Mouse (Mus musculus): ENCODE results near the gene Hoxc5.

Hoxc5 gene

DNA sequence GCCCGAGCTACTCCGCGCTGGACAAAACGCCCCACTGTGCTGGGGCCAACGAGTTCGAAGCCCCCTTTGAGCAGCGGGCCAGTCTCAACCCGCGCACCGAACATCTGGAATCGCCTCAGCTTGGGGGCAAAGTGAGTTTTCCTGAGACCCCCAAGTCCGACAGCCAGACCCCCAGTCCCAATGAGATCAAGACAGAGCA, at the start of gene Hoxc5:
Hoxc5 (plus strand) TSS at position 132 of the 199 bp plus-strand sequence.
- DNase-seq: no peak

DNA sequence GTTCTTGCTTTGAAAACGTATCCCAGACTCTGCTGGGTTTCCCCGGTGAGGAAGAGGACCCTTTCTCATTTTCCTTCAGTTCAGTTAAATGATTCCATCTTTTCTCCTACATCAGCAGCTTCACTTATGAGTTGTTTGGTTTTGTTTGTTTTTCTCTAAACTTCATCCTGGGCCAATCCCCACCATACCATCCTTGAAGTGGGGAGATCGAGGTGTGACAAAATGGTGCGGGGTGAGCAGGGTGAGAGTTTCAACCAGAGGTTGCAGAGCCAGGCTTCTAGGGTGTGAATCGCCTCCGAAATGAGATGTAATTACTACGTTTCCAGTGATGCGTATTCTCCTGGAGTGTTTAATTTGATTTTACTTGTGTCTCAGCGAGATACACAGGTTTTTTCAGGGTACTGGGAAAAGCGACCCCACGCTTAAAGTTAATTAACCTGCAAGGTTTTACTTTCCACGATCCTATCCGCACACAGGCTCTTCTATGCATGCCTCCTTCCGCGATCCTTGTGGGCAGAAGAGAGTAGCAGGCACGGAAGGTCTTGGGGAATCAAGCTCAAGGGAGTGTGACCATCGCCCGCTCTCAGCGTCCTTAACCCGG, 49.2 kb upstream of the Hoxc5 start:
- DNase-seq: peak in 1 of 2 experiments; percentile 5

DNA sequence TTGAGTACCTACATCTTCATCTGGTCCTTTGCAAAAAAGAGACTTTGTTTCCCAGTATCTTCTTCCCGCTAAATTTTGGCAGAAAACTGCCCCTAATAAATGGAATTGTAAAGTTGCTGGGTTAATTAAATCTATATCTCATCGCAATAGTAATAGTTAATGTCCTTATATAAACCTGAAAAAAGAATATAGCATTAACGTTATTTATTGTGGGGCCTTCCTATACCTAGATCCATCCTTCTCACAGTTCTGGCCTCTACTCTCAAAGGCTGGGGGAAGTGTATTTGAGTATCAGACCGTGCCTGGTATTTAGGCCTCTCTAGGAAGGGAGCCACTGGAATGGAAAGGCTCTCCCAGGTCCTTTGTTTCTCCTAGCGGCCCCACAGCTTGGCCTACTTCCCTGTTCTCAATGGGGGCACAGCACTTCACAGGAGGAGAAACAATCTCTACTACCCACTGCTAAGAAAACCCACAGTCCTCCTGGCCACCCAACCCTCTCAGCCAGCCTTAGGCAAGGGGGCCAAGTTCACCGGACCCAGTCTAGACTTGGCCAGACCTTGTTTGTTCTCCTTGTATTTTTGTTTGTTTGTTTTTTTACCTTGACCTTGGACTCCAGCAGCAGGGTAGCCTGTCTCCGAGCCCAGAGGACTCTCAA, 48.5 kb upstream of the Hoxc5 start:
- peak in 1 of 2 experiments; percentile 7 for DNase-seq

DNA sequence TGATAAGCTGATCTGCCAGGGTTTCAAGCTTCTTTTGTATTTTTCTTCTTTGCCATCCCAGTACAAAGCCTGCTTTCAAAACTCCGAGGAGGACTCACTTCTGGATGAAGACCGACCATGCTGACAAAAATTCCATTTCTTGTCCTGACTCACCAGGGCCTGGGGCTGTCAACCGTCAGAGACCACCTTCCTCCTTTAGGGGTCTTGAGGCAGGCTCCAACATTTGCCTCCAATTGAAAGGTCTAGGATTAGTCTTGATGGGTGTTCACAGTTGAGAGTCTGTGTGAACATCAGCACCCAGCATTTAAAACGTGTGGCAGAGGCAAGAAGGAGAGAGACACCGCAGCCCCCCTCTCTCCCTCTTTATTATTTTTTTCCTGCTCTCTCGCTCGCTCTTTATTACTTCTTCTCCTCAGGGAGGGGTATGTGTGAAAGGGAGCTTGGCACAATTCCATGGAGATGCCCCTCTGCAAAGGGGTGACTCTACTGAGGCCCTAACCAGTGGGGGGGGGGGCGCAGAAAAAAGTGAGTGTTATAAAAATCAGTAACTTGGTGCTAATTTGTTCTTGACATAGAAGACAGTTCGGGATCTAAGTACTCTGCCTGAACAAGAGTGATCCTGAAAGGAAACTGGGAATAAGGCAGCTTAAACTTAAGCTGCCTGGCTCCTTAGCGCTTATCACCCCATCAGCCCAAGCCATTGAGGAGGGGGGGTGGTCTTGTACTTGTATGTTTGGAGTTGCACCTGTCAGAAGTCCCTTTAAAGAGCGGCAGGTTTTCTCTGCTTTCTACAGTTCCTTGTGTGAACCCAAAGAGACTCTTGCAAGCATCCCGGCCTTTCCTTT, 47.7 kb upstream of the Hoxc5 start:
- peak in 1 of 2 experiments; percentile 4 for DNase-seq

DNA sequence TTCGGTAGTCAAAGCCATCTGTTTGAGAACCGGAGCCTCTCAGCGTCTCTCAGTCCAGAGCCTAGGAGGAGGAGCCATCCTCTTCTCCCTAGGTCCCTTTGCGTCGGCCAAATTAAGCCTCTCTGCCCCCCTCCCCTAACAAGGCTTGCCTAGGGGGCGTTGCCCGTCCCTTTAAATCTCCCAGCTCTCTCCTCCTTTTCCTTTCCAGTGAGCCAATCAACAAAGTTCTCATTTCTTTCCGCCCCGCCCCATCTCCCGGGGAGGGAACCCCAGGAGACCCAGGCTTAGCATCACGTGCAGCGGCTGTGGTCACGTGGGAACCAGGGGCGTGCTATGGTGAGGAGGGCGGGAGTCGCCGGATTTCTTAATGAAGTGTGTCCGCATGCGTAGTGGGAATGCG, 46.6 kb upstream of the Hoxc5 start:
- DNase-seq: peak; percentile 85 to 91

DNA sequence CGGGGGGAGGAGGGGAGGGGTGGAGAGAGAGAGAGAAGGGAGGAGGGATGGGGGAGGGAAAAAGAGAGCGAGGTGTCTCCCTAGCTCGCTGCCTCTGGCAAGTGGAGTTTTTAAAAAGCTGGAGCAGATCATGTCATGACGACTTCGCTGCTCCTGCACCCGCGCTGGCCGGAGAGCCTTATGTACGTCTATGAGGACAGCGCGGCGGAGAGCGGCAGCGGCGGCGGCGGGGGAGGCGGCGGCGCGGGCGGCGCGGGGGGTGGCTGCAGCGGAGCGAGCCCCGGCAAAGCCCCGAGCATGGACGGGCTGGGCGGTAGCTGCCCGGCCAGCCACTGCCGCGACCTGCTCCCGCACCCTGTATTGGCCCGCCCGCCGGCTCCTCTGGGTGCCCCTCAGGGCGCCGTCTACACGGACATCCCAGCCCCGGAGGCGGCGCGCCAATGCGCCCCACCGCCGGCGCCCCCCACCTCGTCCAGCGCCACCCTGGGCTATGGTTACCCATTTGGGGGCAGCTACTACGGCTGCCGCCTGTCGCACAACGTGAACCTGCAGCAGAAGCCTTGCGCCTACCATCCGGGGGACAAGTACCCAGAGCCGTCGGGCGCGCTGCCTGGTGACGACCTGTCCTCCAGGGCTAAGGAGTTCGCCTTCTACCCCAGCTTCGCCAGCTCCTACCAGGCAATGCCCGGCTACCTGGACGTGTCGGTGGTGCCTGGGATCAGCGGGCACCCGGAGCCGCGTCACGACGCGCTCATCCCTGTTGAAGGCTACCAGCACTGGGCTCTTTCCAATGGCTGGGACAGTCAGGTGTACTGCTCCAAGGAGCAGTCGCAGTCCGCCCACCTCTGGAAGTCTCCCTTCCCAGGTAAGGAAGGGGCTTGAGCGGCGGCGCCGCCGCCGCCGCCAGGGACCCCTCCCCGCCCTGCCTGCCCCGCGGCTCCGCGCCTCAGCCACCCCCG, 45.9 kb upstream of the Hoxc5 start, which contains the start of gene Hoxc13:
Hoxc13 (plus strand) TSS at position 51 of the 959 bp plus-strand sequence.
- DNase-seq: peak in 1 of 2 experiments; percentile 60

DNA sequence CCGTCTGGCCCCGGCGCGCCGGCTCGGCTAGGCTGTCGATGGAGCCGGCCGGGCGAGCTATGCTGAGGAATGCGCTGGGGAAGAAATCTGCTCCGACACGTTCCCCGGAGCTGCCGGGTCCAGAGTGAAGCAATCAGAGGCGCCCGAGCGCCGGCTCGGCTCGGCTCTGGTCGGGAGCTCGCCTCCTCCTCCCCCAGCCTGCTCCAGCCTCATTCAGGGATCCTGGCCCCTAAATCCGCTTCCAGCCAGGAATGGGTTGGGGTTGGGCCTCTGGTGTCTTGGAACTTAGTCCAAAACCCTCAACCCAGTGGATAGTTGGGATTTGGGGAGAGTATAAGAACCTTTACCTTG, 45.3 kb upstream of the Hoxc5 start:
- DNase-seq: peak; percentile 62 to 79

DNA sequence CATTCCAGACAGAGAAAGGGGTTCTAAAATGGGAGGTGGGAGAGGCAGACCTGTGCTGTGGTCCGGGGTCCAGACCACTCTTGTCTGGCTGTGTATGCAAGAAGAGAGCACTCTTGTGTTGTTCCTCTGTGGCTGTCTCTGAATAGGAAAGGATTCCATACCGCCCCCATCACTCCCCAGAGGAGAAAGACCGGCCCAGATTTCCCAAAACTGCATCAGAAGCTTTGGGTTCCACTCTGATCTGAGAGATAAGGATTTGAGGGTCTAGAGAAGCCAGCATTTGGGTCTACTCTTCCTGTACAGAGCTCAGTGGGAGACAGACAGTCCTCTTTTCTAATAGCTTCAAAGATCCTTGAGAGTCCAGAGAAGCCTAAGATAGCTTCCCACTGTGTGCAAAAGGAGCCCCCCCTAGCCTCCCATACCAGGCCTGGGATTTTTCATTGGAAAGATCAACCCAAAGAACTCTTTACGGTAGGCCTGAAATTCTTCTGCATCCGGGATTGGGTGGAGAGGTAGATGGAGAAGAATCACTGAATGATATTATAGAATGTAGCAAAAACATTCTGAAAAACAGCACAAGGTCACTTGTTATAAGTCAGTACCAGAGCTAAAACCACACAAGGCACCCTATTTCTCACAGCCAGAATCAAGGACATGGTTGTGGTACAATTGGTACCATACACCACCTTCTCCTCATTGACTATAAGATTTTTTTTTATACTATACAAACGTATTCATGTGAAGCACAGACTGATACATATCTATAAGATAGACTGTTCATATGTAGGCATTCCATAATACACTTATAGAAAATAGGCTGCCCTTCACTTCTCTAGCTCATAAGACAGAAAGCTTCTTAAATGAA, 44.4 kb upstream of the Hoxc5 start:
- DNase-seq: peak in 1 of 2 experiments; percentile 9

DNA sequence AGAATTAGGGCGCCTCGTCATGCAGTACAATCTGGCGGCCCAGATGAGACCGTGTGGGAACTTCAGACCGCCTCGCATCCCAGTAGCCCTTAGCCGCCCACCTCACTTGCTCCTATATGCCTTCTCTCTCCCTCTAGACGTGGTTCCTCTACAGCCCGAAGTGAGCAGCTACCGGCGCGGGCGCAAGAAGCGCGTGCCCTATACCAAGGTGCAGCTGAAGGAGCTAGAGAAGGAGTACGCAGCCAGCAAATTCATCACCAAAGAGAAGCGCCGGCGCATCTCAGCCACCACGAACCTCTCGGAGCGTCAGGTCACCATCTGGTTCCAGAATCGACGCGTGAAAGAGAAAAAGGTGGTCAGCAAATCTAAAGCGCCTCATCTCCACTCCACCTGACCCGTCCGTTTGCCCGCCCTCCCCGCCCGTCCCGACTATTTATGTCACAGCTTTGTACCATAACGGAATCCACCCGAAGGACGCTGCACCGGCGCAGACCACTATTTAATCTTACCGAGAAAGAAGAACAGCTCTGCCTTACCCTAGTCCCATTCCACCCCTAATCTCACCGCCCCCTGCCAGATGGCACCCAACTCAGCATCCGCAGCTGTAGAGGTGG, 40.1 kb upstream of the Hoxc5 start:
- peak in 1 of 2 experiments; percentile 31 for DNase-seq

DNA sequence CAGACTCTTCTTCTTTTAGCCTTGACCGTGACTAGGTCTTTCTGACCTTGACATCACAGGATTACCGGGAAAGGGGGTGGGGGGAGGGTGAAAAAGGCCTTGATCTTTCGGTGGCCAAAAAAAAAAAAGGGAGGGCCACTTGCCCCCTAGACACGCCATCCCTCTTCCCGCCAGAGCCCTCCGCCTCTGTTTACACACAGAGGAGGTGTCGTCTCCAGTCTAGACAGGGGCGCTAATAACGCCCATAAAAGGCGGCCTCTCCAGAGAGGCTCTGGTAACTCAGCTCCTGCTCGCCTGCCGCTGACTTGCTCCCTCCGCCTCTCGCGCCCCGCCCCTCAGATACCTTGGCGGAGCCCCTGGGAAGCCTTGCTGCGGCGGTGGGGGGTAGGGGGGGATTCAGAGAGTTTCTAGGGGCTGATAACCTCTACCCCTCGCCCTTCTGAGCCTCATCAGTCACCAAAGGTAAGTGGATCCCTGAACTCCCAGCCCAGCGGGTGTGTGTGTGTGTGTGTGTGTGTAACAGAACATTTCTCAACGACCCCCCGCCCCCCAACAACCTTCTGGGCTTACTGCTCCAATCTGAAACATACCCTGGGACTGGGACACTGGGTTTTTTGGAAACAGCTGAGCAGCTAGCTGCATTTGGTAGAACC, 35.4 kb upstream of the Hoxc5 start:
- DNase-seq: no peak

DNA sequence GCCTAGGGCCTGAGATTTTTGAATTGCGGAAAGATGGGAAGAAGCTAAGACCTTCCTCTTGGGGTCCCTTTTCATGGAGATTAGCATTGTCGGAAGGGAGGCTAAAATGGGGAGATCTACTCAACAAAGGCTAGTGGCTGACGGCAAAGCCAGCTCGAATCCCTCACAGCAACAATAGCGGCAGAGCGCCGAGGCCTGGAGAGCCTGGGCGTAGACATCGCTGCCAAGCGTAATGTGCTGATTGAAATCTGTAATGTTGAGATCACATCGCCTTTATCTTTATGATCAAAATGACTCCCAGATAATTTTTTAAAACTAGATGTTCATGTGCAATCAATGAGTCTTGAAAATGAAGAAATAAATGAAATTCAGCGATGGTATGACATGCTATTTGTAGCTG, 32.8 kb upstream of the Hoxc5 start:
- no peak for DNase-seq

DNA sequence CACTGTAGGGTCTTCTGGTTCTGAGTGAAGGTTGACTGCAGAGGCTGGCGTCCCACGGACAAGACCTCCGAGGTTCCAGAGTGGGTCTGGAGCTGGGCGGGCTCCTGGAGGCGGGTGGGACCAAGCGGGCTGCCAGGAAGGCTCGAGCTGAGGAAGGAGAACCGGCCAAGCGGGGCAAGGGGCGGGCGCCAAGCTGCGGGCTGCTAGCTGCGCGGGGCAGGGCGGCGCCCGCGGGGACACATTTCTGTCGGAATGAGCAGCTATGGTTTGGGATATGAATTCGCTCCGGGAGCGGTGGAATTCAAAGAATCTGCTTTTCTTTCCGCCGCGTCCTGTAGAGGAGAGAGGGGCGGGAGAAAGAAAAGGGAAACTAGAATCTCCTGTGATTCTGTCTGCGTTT, 32.3 kb upstream of the Hoxc5 start:
- peak; percentile 55 to 66 for DNase-seq

DNA sequence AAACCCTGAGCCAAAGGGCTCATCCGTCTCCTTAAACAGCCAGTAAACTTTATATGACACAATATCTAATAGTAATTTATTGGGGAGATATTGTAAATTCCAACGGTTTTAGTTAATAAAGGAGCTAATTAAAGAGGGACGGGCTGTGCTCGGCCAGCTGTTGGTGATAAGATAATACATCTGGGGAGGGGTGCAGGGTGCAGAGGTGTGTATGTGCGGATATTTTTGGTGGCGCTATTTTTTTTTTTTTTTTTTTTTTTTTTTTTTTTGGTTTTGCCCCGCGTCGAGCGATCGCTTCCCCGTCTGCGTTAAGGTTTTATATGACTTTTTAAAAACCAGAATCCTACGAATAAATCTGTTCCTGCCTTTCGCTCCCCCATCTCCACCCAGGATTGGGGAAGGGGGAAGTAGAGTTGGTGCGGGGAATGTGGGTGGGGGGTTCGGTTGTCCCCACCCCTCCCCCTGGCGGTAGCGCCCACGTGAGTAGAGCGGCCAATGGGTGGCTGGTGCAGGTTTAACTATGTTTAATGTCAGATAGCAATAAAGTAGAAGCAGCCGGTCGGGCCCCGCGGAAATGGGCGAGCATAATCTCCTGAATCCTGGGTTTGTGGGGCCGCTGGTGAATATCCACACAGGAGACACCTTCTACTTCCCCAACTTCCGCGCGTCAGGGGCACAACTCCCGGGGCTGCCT, 30.8 kb upstream of the Hoxc5 start, which contains the start of gene Hoxc12:
Hoxc12 (plus strand) TSS at position 479 of the 694 bp plus-strand sequence.
- DNase-seq: no peak

DNA sequence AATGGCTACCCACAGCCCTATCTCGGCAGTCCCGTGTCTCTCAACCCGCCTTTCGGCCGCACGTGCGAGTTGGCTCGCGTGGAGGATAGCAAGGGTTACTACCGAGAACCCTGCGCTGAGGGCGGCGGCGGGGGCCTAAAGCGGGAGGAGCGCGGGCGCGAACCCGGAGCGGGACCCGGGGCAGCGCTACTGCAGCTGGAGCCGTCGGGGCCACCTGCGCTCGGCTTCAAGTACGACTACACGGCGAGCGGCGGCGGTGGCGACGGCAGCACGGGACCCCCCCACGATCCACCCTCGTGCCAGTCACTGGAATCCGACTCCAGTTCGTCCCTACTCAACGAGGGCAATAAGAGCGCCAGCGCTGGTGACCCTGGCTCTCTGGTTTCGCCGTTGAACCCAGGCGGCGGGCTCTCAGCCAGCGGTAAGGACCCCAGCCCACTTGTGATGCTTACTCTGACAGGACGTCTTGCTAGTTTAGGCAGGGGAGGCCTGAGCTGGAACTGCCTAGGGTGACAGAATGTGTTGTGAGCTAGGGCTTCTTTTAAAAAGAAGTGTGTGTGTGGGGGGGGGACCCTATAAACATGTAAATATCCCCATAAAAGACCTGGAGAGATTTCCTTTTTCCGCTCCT, 30.1 kb upstream of the Hoxc5 start:
- DNase-seq: no peak

DNA sequence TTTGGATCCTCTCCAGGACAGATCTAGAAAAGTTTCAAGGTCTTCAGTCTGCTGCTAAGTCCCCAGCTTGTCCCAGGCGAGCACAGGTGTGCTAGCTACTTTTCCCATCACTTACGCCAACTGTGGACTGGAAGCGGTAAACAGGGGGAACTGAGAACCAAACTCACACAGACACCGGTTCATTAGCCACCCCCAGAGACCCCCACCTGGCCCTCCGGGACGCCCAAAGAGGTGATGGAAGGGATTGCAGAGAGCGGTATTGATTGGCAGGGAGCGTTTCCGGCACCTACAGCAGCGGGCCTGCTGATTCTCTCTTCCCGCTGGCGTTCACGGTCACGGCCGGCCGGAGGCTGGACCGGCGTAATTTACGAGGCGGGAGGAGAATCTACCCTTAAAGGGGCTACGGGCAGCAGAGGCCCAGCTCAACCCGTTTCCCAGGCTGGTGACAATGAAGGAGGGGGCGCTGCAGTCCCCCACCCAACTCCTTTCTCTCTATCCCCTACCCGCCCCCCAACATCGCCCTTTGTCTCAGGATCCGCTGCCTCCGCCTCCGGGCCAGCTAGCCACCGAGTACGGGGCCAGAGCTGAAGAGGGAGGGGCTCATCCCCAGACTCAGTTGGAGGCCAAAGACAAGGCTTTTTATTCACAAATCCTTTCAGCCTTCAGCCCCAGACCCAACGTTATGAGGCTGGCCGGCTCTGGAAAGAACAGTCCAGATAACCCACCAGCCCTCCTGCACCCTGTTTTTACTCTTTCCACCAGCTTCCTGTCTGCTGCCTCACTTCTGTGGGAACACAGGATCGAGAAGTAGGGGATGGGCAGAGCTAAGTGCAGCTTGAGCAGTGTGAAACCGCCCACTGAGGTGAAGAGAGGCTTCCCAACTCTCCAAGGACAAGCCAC, 27.7 kb upstream of the Hoxc5 start:
- peak in 1 of 2 experiments; percentile 57 for DNase-seq

DNA sequence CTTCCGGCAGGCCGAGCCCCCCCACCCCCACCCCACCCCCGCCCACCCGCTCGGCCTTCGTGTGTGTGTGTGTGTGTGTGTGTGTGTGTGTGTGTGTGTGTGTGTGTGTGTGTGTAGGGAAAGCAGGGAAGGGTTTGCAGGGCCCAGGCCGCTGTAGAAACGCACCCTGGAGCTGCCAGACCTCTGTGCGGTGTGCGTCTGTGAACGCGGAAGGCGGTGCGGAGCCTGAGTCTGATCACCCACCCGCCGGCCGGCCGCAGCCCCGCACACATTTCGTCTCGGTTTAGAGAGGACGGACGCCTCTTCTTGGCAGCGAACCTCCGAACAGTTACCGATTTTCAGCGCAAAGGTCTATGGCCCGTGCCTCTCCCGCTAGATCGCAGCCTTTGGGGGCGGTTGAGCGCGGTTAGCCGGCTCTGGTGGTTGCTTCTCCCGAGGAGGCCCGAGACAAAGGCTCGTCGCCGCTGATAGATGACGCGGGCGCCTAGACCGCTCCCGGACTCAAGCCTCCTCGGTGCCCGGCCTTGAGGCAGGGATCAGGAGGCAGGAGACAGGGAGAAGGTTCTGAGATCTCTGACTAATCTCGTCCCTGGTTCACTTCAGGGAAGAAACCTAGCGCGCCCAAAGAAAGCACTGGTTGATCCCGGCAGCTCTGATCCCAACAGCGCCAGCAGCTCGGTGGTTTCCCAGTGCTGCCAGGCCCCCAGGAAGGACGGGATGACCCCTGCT, 24.3 kb upstream of the Hoxc5 start:
- peak; percentile 73 to 81 for DNase-seq

DNA sequence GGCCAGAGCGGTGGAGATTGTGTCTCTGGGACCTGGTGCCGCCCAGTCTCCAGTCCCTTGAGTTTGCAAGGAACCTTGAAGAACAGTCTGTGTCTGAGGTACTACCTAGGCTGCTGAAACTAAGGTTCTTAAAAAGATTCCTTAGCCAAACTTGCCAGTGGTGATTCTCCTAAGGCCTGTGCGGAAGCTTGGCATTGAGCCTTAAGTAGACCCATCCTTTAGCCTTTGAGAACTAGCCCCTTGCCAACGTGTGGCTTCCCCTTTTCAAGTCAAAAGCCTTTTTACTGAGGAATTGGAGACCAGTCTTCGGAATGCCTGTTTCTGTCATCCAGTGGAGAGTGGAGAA, 23.8 kb upstream of the Hoxc5 start:
- DNase-seq: no peak
